Mouse (Mus musculus) spleen, adult 2 months (tissue): ENCODE measurements around the gene Fbxo11. TPM values are rescaled to one million over a fixed set of nuclear protein-coding genes. Genes with fewer than 3 reads are reported as not detected.

Experiments used
- DNase-seq, 2 experiments: peaks; one replicate each; pipeline versions ENCODE4 v3.0.0 to v3.0.0-alpha.2; 2012 to 2021; ENCODE audit warnings: low spot score in 2 of 2, low read depth in 1 of 2
- H3K27ac ChIP-seq: fragments of 200-500 bp; 2 replicates; pipeline ENCODE4 v1.5.1; 2012; ENCODE audit warnings: low read length, inconsistent platforms; ENCODE audit not compliant: insufficient read depth
- H3K27me3 ChIP-seq: fragments of 200-500 bp; 2 replicates; pipeline ENCODE4 v1.6.1; 2012; ENCODE audit warnings: mild to moderate bottlenecking, moderate library complexity, low read length, inconsistent platforms; ENCODE audit not compliant: control insufficient read depth, insufficient read depth
- H3K36me3 ChIP-seq: fragments of 200-500 bp; 2 replicates; pipeline ENCODE4 v1.6.1; 2012; ENCODE audit warnings: mild to moderate bottlenecking, low read length, inconsistent platforms; ENCODE audit not compliant: control insufficient read depth, insufficient read depth
- H3K4me1 ChIP-seq: fragments of 200-500 bp; 2 replicates; pipeline ENCODE4 v1.6.1; 2011; ENCODE audit warnings: inconsistent platforms; ENCODE audit not compliant: control insufficient read depth, insufficient read depth, insufficient read length
- H3K4me3 ChIP-seq: fragments of 200-500 bp; 2 replicates; pipeline ENCODE4 v1.5.1; 2011; ENCODE audit warnings: mild to moderate bottlenecking, inconsistent platforms; ENCODE audit not compliant: insufficient read depth, insufficient read length; ENCODE audit errors: extremely low read depth
- CTCF ChIP-seq: fragments of 200-500 bp; IDR thresholded peaks from 2 replicates; pipeline ENCODE4 v1.5.1; 2011; ENCODE audit warnings: mild to moderate bottlenecking, inconsistent platforms; ENCODE audit not compliant: insufficient read depth, insufficient read length, insufficient replicate concordance; ENCODE audit errors: extremely low read depth
- POLR2A ChIP-seq: fragments of 200-500 bp; IDR thresholded peaks from 2 replicates; pipeline ENCODE4 v1.6.1; 2011; ENCODE audit warnings: low read depth, low read length, inconsistent platforms
- WGBS: fragments of 180-500 bp; shearing (Covaris S2); methylation state at CpG from one replicate; pipeline ENCODE4 v1.1.7; 2018; 5-methylcytosine and 5-hydroxymethylcytosine counted together
- polyA plus RNA-seq: library from polyadenylated mRNA; depleted of rRNA; stranded (reverse); fragments of >200 nt; gene quantifications from 2 replicates; pipeline ENCODE4 v1.2.3, GENCODE M21; 2012; rRNA removed

Fbxo11 gene
- 13.6 and 17.0 TPM in 2 replicates for polyA plus RNA-seq

DNA sequence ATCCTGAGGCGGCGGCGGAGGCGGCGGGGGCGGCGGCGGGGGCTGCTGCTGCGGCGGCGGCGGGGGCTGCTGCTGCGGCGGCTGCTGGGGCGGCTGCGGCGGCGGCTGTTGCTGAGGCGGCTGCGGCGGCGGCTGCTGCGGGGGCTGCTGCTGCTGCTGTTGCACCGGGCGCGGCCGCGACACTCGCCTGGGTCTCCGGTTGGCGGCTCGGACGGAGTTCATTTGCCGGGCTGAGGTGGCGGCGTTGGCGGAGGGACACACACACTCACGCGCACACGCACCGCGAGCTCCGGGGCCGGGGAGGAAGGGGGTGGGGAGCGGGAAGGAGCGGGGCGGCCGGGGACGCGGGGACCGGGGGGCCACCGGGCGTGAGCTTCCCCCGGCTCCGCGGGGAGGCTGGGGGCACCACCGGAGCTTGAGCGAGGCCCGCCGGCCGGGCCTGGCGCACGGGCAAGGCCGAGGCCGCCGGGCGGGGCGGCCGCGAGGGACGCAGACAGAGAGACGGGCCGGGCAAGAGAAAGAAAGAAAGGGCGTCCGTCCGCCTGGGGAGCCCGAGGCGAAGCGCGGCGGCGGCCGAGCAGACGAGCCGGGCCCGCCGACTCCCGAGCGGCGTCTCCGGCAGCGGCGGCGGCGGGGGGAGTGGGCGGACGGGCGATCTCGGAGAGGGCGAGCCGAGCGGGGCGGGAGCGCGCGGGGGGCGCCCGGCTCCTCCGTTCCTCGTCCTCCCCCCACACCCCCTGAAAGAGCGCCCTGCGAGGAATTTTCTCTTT lies at the start of gene Fbxo11:
Gene Fbxo11, minus strand, starts transcription at position 261 of the 770 bp plus-strand sequence.
- Histone ChIP-seq H3K4me3 (peak within 1 kb of the TSS; percentile 85), H3K4me1 (peaks cover 5% of the 10 kb centered on the region; the same call in 1 of the 2 replicates), H3K36me3 (no peaks in the 10 kb centered on the region), H3K27me3 (no peaks in the 10 kb centered on the region), H3K27ac (peak within 1 kb of the TSS; percentile 99)
- DNase-seq, result peak in 1 of 2 experiments; percentile 48
- WGBS, result 5% methylated on average over 87 of the region's 112 CpGs
- TF ChIP-seq POLR2A, result no peak
- no peak for TF ChIP-seq CTCF

GRCm38 (mm10) chr17:88113883-88114229 lies 48.8 kb upstream of the Fbxo11 start:
- peak overlapping the region; percentile 66 for H3K27ac ChIP-seq
- WGBS, result 50% methylated on average over 10 of the region's 10 CpGs
- H3K36me3 ChIP-seq, result no peaks in the 10 kb centered on the region
- H3K4me1 ChIP-seq, result peaks cover 10% of the 10 kb centered on the region; the same call in 1 of the 2 replicates
- DNase-seq, result peak in 1 of 2 experiments; percentile 34
- TF ChIP-seq CTCF, result no peak
- TF ChIP-seq POLR2A, result no peak
- H3K27me3 ChIP-seq, result no peaks in the 10 kb centered on the region
- H3K4me3 ChIP-seq, result no peak overlapping the region

DNA sequence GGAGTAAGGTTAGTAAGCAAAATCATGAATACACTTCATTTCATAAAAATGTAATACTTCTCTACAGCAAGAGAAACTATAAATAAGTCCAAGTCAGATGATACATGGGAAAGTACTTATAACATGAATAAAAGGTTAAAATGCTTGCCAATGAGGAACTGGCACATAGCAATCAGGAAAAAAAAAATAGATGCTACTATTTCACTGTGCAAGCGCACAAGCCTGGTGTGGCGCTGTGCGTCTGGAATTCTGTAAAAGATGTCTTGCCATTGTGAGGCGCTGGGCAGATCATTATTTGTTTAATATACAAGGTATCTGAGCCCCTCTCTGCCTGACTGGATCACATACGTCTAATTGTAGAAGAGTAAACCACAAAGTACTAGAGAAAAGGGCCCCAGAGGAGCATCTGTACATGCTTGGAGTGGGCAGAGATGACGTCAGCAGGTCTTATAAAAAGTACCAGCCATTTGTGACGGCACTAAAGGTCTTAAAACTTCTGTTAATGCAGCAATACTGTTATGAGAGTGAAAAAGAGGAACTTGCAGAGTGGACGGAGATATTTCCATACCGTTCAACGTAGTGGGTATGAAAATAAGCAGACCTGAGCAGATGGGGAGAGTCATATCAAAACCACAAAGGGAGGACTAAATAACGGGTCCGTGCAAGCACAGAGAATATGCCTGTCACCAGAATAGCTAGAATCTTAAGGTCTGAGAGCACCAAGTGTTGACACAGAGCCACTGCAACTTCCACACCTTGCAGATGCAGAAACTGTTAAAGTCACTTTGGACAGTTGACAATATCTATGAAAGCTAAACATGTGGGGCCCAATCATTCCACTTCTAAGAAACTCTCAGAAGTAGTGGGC lies 48.2 kb upstream of the Fbxo11 start:
- no peak for TF ChIP-seq CTCF
- no peak for TF ChIP-seq POLR2A
- no peaks in the 10 kb centered on the region for H3K27me3 ChIP-seq
- peaks cover 10% of the 10 kb centered on the region; the same call in 1 of the 2 replicates for H3K4me1 ChIP-seq
- peak; percentile 67 to 97 for DNase-seq
- no peak overlapping the region for H3K4me3 ChIP-seq
- no peaks in the 10 kb centered on the region for H3K36me3 ChIP-seq
- 16% methylated on average over 12 of the region's 12 CpGs for WGBS
- H3K27ac ChIP-seq, result peak overlapping the region; percentile 93

- Histone ChIP-seq H3K4me3 (no peak overlapping the region), H3K27ac (peak overlapping the region; percentile 81), H3K27me3 (no peaks in the 10 kb centered on the region), H3K4me1 (peaks cover 10% of the 10 kb centered on the region; the same call in 1 of the 2 replicates), H3K36me3 (no peaks in the 10 kb centered on the region)
- 10% methylated on average over 10 of the region's 10 CpGs for WGBS
- TF ChIP-seq POLR2A (peak; percentile 45), CTCF (no peak)
- peak; percentile 77 to 86 for DNase-seq
Observed at GRCm38 (mm10) chr17:88111865-88112645, 47.0 kb upstream of the Fbxo11 start.

DNA sequence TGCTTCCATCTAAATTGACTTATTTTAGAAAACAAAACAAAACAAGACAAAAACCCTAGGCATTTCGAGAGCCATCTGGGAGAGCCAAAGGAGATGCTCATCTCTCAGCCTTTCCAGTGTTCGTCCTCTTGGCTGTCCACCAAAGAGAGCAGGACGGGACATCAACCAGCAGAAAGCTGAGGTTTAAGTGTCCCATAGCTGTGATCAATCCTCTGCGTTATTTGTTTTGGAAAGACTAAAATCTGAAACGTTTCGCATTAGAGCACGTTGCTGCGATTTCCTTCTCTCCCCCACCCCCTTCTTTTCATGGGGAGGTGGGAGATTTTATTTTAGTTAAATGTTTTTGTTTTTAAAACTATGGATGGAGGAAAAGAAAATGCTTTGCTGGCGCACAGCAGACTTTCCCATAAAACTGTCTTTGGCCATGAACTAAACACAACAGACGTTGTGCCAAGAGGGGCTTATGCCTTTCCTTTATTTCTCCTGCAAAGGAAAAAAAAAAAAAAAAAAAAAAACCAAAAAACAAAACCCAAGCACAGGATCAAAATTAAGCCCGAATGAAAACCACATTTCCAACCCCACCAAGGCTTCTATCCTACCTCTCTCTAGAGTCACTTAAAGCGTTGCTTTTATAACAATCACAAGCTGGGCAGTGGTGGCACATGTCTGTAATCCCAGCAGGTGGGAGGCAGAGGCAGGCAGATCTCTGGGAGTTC lies 46.1 kb upstream of the Fbxo11 start:
- TF ChIP-seq POLR2A (no peak), CTCF (no peak)
- Histone ChIP-seq H3K27ac (peak overlapping the region; percentile 77), H3K36me3 (no peaks in the 10 kb centered on the region), H3K27me3 (no peaks in the 10 kb centered on the region), H3K4me3 (no peak overlapping the region), H3K4me1 (peaks cover 10% of the 10 kb centered on the region; the same call in 1 of the 2 replicates)
- WGBS, result 84% methylated on average over 12 of the region's 12 CpGs
- no peak for DNase-seq

DNA sequence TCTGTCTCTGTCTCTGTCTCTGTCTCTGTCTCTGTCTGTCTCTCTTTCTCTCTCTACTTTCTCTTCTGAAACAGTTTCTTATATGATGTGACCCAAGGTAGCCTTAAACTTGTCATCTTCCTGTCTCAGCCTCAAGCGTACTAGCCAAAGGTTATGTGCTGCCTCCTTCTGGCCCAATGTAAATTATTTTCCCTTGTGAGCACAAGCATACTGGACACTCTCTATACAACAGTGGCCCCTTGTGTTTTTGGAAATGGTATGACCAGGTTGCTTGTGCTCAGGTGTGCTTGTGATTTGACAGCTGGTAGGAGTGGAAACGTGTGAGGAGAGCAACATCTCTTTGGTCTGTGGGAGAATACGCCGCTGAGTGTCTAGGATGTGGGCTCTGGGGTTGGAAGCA lies 42.6 kb upstream of the Fbxo11 start:
- no peaks in the 10 kb centered on the region for H3K36me3 ChIP-seq
- no peak overlapping the region for H3K27ac ChIP-seq
- H3K27me3 ChIP-seq, result no peaks in the 10 kb centered on the region
- no peak for TF ChIP-seq POLR2A
- TF ChIP-seq CTCF, result peak; percentile 12; the same call in 1 of the 2 replicates
- WGBS, result 82% methylated on average over 4 of the region's 4 CpGs
- peak in 1 of 2 experiments; percentile 18 for DNase-seq
- peaks cover 7% of the 10 kb centered on the region; the same call in 1 of the 2 replicates for H3K4me1 ChIP-seq
- H3K4me3 ChIP-seq, result no peak overlapping the region
